Mouse (Mus musculus) kidney, adult 2 months (tissue): ENCODE measurements at regions not wholly inside any gene's neighbourhood (a gene's known extent, or its start where the extent isn't known, plus 50 kb on each side); places are given as distances from the start of the nearest gene placed in this dataset.

Experiments
- CTCF ChIP-seq: fragments of 200-500 bp; conservative IDR thresholded peaks from 2 replicates; pipeline ENCODE4 v1.5.1; 2011; ENCODE audit warnings: low read depth, mild to moderate bottlenecking, control low read depth, low read length, moderate library complexity, mixed read lengths; ENCODE audit not compliant: insufficient read depth, insufficient read length
- POLR2A ChIP-seq: fragments of 200-500 bp; IDR thresholded peaks from one replicate; pipeline ENCODE4 v1.6.1; 2011; ENCODE audit warnings: low read depth, low read length, control low read depth

- TF ChIP-seq CTCF (no peak), POLR2A (no peak)
Observed at GRCm38 (mm10) chr11:111880146-111880545, 814.2 kb downstream of the Kcnj2 start.
